Mouse (Mus musculus) ES-E14 (cell line): ENCODE results near the gene Zmynd12. TPM values are rescaled to one million over a fixed set of nuclear protein-coding genes. Genes with fewer than 3 reads are reported as not detected.

Experiments
- DNase-seq: peaks from one replicate; pipeline ENCODE4 v3.0.0-alpha.2; 2013; ENCODE audit warnings: low read depth, low spot score
- H3K27ac ChIP-seq: 2 replicates; pipeline ENCODE4 v1.5.1; 2012; ENCODE audit warnings: low read depth, mild to moderate bottlenecking, low read length, moderate library complexity, mixed read lengths; ENCODE audit not compliant: poor library complexity, insufficient read depth, severe bottlenecking
- H3K36me3 ChIP-seq: 2 replicates; pipeline ENCODE4 v1.6.1; 2012; ENCODE audit warnings: mild to moderate bottlenecking, low read length, moderate library complexity, mixed read lengths; ENCODE audit not compliant: control insufficient read depth, poor library complexity, insufficient read depth, severe bottlenecking
- H3K4me1 ChIP-seq, 2 experiments: fragments of 150-350 bp in 1 of 2; sonication (generic) in 1 of 2; 2 replicates each; pipeline ENCODE4 v1.6.1; 2012; ENCODE audit warnings: low read length in 2 of 2, mild to moderate bottlenecking in 1 of 2, mixed read lengths in 1 of 2; ENCODE audit not compliant: control insufficient read depth in 2 of 2, insufficient read depth in 2 of 2, poor library complexity in 1 of 2
- H3K4me3 ChIP-seq, 2 experiments: fragments of 150-350 bp in 1 of 2; sonication (generic) in 1 of 2; 2 replicates each; pipeline ENCODE4 v1.5.1; 2012; ENCODE audit warnings: low read length in 2 of 2, low read depth in 1 of 2, mild to moderate bottlenecking in 1 of 2, mixed read lengths in 1 of 2; ENCODE audit not compliant: insufficient read depth in 1 of 2, poor library complexity in 1 of 2, severe bottlenecking in 1 of 2
- H3K9ac ChIP-seq: 2 replicates; pipeline ENCODE4 v1.6.1; 2012; ENCODE audit warnings: low read depth, mild to moderate bottlenecking, low read length, mixed read lengths; ENCODE audit not compliant: poor library complexity, insufficient read depth, severe bottlenecking
- H3K9me3 ChIP-seq: fragments of 150-350 bp; sonication (generic); 2 replicates; pipeline ENCODE4 v1.6.1; 2012; ENCODE audit warnings: low read depth, mild to moderate bottlenecking, low read length; ENCODE audit not compliant: control insufficient read depth, insufficient read depth
- CHD2 ChIP-seq: IDR thresholded peaks from 2 replicates; pipeline ENCODE4 v1.6.1; 2014; ENCODE audit warnings: mild to moderate bottlenecking, low read depth, low read length, inconsistent platforms
- HCFC1 ChIP-seq: IDR thresholded peaks from 2 replicates; pipeline ENCODE4 v1.6.1; 2012; ENCODE audit warnings: low read length, inconsistent platforms, borderline replicate concordance; ENCODE audit not compliant: insufficient read depth
- MAFK ChIP-seq: IDR thresholded peaks from 2 replicates; pipeline ENCODE4 v1.6.1; 2014; ENCODE audit warnings: mild to moderate bottlenecking, low read depth, low read length, inconsistent platforms; ENCODE audit not compliant: insufficient read depth
- ZC3H11A ChIP-seq: IDR thresholded peaks from 2 replicates; pipeline ENCODE4 v1.6.1; 2012; ENCODE audit warnings: low read depth, mild to moderate bottlenecking, inconsistent platforms, low read length, borderline replicate concordance
- ZNF384 ChIP-seq: IDR thresholded peaks from 2 replicates; pipeline ENCODE4 v1.6.1; 2012; ENCODE audit warnings: low read depth, low read length, inconsistent platforms
- in situ Hi-C, 2 experiments: fragments of 600-800 bp; cut with MboI; formaldehyde crosslinking; loops; one replicate each; pipeline ENCODE4 v1.15.1; 2025; ENCODE audit warnings: low sequenced_read_pairs in 2 of 2, inconsistent platforms in 1 of 2; ENCODE audit not compliant: unreplicated experiment in 2 of 2
- total RNA-seq: library from RNA; depleted of rRNA; stranded (reverse); fragments of 300-350 nt; gene quantifications from 2 replicates; pipeline ENCODE4 v1.2.3, GENCODE M21; 2012

Zmynd12 gene
- total RNA-seq, 1 experiment: not detected

- Histone ChIP-seq H3K9ac (no peak overlapping the region), H3K27ac (no peak overlapping the region), H3K9me3 (no peaks in the 10 kb centered on the region), H3K4me1 (peaks cover 0 to 8% of the 10 kb centered on the region in 2 experiments; a peak in 1 of 4 replicates), H3K36me3 (no peaks in the 10 kb centered on the region), H3K4me3 (no peak overlapping the region)
- no peak for DNase-seq
- in situ Hi-C loops: no loop called here
- no peak for TF ChIP-seq HCFC1
- no peak for TF ChIP-seq ZNF384
- no peak for TF ChIP-seq CHD2
- no peak for TF ChIP-seq ZC3H11A
- TF ChIP-seq MAFK: no peak
Measured at GRCm38 (mm10) chr4:119463756-119464419, 41.3 kb downstream of the Zmynd12 start.

GRCm38 (mm10) chr4:119465841-119466240, 43.2 kb downstream of the Zmynd12 start:
- in situ Hi-C loops: no loop called here
- DNase-seq: no peak
- Histone ChIP-seq H3K9me3 (no peaks in the 10 kb centered on the region), H3K4me3 (no peak overlapping the region), H3K9ac (no peak overlapping the region), H3K4me1 (peaks cover 0 to 8% of the 10 kb centered on the region in 2 experiments; a peak in 1 of 4 replicates), H3K36me3 (no peaks in the 10 kb centered on the region), H3K27ac (no peak overlapping the region)
- no peak for TF ChIP-seq MAFK
- no peak for TF ChIP-seq ZNF384
- TF ChIP-seq ZC3H11A: no peak
- TF ChIP-seq HCFC1: no peak
- TF ChIP-seq CHD2: no peak

GRCm38 (mm10) chr4:119467720-119468380, 45.2 kb downstream of the Zmynd12 start:
- in situ Hi-C loops: no loop called here
- H3K4me1 ChIP-seq: peaks cover 0 to 6% of the 10 kb centered on the region in 2 experiments; a peak in 1 of 4 replicates
- H3K9ac ChIP-seq: no peak overlapping the region
- H3K4me3 ChIP-seq: no peak overlapping the region
- no peaks in the 10 kb centered on the region for H3K9me3 ChIP-seq
- no peak for TF ChIP-seq ZNF384
- no peak for TF ChIP-seq ZC3H11A
- TF ChIP-seq HCFC1: no peak
- TF ChIP-seq MAFK: no peak
- TF ChIP-seq CHD2: no peak
- no peak overlapping the region for H3K27ac ChIP-seq
- DNase-seq: no peak
- no peaks in the 10 kb centered on the region for H3K36me3 ChIP-seq

- no peaks in the 10 kb centered on the region for H3K36me3 ChIP-seq
- no peak overlapping the region for H3K27ac ChIP-seq
- no peak overlapping the region for H3K4me3 ChIP-seq
- H3K4me1 ChIP-seq: peaks cover 0 to 4% of the 10 kb centered on the region in 2 experiments; a peak in 1 of 4 replicates
- no peaks in the 10 kb centered on the region for H3K9me3 ChIP-seq
- H3K9ac ChIP-seq: no peak overlapping the region
- in situ Hi-C loops: no loop called here
- no peak for TF ChIP-seq CHD2
- TF ChIP-seq MAFK: no peak
- TF ChIP-seq ZNF384: no peak
- TF ChIP-seq ZC3H11A: no peak
- TF ChIP-seq HCFC1: no peak
- no peak for DNase-seq
Measured at GRCm38 (mm10) chr4:119472545-119472944, 49.9 kb downstream of the Zmynd12 start.
